Mouse (Mus musculus) heart, embryonic 12.5 days (tissue): Measurements from ENCODE around the gene Ankrd35. TPM values are rescaled to one million over a fixed set of nuclear protein-coding genes. Genes with fewer than 3 reads are reported as not detected.
A peak's percentile ranks its signal among the peaks of the same experiment; 100 is the strongest.
"Not testable (repeated sequence)": the region's sequence is repeated elsewhere in the genome, so short reads cannot be mapped to it uniquely, and the experiment has no call there.

Source experiments
- ATAC-seq: fragments of 200-750 bp; cut with Nextera tagmentation; 2 replicates; pipeline ENCODE4 v1.8.0; 2017; ENCODE audit warnings: moderate TSS enrichment, moderate library complexity; ENCODE audit not compliant: insufficient number of reproducible peaks, low FRiP score
- H3K27ac ChIP-seq: fragments of 300-500 bp; sonication (generic); 2 replicates; pipeline ENCODE4 v1.5.1; 2016; ENCODE audit warnings: mild to moderate bottlenecking, moderate library complexity; ENCODE audit not compliant: poor library complexity, severe bottlenecking
- H3K27me3 ChIP-seq: fragments of 300-500 bp; sonication (generic); replicated peaks from 2 replicates; pipeline ENCODE4 v1.6.1; 2016; ENCODE audit warnings: mild to moderate bottlenecking, moderate library complexity
- H3K36me3 ChIP-seq: fragments of 300-500 bp; sonication (generic); 2 replicates; pipeline ENCODE4 v1.6.1; 2016; ENCODE audit warnings: mild to moderate bottlenecking, moderate library complexity
- H3K4me1 ChIP-seq: fragments of 300-500 bp; sonication (generic); replicated peaks from 2 replicates; pipeline ENCODE4 v1.6.1; 2016; ENCODE audit warnings: mild to moderate bottlenecking
- H3K4me2 ChIP-seq: fragments of 300-500 bp; sonication (generic); 2 replicates; pipeline ENCODE4 v1.6.1; 2016; ENCODE audit warnings: mild to moderate bottlenecking, moderate library complexity
- H3K4me3 ChIP-seq: fragments of 300-500 bp; sonication (generic); 2 replicates; pipeline ENCODE4 v1.5.1; 2016; ENCODE audit warnings: mild to moderate bottlenecking
- H3K9ac ChIP-seq: fragments of 300-500 bp; sonication (generic); 2 replicates; pipeline ENCODE4 v1.6.1; 2016; ENCODE audit warnings: mild to moderate bottlenecking, moderate library complexity
- H3K9me3 ChIP-seq: fragments of 300-500 bp; sonication (generic); replicated peaks from 2 replicates; pipeline ENCODE4 v1.6.1; 2016; ENCODE audit warnings: mild to moderate bottlenecking, moderate library complexity
- WGBS: fragments of 180-500 bp; shearing (Covaris S2); methylation state at CpG from one replicate; pipeline ENCODE4 v1.1.7; 2016; 5-methylcytosine and 5-hydroxymethylcytosine counted together
- polyA plus RNA-seq: library from polyadenylated mRNA; unstranded; fragments of >200 nt; fragmentation: Nextera tagmentation; extraction: Ambion mirVana; gene quantifications from 2 replicates; pipeline ENCODE4 v1.2.1, GENCODE M21; 2016

Gene Ankrd35
- polyA plus RNA-seq, 1 experiment from 2014 or later, result 0.23 TPM

DNA sequence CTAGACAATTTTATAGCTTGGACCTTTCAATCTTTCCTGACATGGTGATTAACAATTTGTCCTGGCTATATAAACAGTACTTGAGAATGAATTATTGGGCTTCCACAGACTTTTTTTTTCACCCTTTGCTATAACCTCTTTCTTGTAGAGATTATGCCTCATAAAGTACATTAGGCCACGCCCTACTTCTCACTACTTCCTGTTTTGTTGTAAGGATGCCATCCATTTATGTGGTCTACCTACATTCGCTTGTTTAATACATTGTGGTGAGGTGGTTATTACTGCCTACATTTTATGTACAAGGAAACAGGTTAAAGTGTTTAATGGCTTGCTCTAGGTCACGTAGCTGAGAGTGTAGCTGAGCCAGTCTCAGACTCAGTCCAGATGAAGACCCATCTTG is 5.2 kb downstream of the Ankrd35 start:
- Histone ChIP-seq H3K36me3 (no peaks in the 10 kb centered on the region), H3K9ac (no peak overlapping the region), H3K4me2 (no peak overlapping the region), H3K4me3 (no peak overlapping the region), H3K9me3 (no peaks in the 10 kb centered on the region), H3K27me3 (peaks cover 20% of the 10 kb centered on the region), H3K27ac (no peak overlapping the region), H3K4me1 (peaks cover 6% of the 10 kb centered on the region)
- WGBS, result 85% methylated on average over 3 of the region's 3 CpGs
- no peak for ATAC-seq

DNA sequence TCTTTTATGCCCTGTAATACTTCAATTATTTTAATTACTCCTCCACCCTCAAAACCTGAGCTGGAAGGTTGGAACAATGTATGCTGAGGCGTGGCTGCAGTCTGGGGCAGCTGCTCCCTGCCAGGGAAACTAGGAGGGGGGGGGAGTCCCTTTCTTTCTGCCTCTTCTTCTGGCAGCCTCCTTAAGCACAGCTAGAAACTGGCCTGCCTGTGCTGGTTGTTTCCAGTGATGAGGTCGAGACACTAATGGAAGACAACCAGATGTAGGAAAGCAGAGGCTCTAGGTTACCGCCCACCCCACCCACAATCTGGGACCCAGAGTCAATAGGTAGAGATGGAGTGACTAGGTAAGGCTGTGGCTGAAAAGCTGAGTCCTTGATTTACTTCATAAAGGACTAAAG is 5.8 kb downstream of the Ankrd35 start:
- no peak for ATAC-seq
- no peak overlapping the region for H3K4me3 ChIP-seq
- no peak overlapping the region for H3K27ac ChIP-seq
- peaks cover 25% of the 10 kb centered on the region for H3K27me3 ChIP-seq
- H3K4me1 ChIP-seq, result peaks cover 1% of the 10 kb centered on the region
- H3K9me3 ChIP-seq, result no peaks in the 10 kb centered on the region
- no peak overlapping the region for H3K9ac ChIP-seq
- WGBS, result 62% methylated on average over 3 of the region's 3 CpGs
- no peak overlapping the region for H3K4me2 ChIP-seq
- H3K36me3 ChIP-seq, result no peaks in the 10 kb centered on the region

DNA sequence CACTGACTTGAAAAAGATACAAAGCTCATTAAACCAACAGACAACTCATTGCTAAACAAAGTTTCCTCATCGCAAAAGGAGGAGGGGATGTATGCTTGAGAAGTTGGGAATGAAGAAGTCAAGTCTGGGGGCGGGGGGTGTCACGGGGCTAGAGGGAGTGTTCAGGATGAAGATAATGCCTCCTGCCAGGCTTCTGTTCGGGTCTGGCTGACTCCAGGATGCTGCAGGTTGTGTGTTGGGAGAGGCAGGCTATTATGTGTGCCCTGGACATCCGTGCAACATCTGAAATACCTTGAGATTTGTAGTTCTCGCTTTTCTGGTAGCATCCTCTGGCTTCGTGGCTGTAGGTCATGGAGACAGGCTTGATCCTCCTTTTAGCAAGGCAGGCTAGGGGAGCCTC is 8.5 kb downstream of the Ankrd35 start:
- ATAC-seq, result no peak
- peaks cover 26% of the 10 kb centered on the region for H3K27me3 ChIP-seq
- H3K9ac ChIP-seq, result no peak overlapping the region
- H3K9me3 ChIP-seq, result no peaks in the 10 kb centered on the region
- no peak overlapping the region for H3K4me2 ChIP-seq
- no peaks in the 10 kb centered on the region for H3K36me3 ChIP-seq
- no peaks in the 10 kb centered on the region; the same call in 1 of the 2 replicates for H3K4me1 ChIP-seq
- no peak overlapping the region for H3K4me3 ChIP-seq
- 65% methylated on average over 7 of the region's 7 CpGs for WGBS
- no peak overlapping the region for H3K27ac ChIP-seq

DNA sequence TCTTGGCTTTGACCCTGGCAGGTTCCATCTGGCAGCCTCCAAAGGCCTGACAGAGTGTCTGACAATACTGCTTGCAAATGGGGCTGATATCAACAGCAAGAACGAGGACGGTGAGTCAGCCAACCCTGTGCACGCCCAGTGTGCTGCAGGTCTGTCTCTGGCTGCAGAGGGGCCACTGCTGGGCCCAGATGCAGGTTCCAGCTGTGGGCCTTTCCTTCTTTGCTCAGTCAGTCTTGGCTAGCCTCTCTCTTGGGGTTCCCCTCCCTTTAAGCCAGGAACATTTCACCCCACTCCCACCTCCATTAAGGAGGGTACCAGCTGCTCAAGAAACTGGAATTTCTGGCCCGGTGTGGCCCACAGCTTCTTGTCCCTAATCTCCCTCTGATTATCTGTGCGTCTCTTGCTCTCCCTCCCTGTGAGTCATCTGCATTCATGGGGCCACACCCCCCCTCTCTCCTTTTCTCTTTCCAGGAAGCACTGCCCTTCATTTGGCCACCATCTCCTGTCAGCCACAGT is 9.3 kb downstream of the Ankrd35 start:
- H3K4me2 ChIP-seq, result no peak overlapping the region
- peaks cover 3% of the 10 kb centered on the region for H3K4me1 ChIP-seq
- no peaks in the 10 kb centered on the region for H3K9me3 ChIP-seq
- H3K36me3 ChIP-seq, result no peaks in the 10 kb centered on the region
- no peak overlapping the region for H3K4me3 ChIP-seq
- ATAC-seq, result peak; percentile 18; the same call in 1 of the 2 replicates
- H3K27ac ChIP-seq, result no peak overlapping the region
- 9% methylated on average over 5 of the region's 5 CpGs for WGBS
- no peak overlapping the region for H3K9ac ChIP-seq
- H3K27me3 ChIP-seq, result peaks cover 33% of the 10 kb centered on the region

DNA sequence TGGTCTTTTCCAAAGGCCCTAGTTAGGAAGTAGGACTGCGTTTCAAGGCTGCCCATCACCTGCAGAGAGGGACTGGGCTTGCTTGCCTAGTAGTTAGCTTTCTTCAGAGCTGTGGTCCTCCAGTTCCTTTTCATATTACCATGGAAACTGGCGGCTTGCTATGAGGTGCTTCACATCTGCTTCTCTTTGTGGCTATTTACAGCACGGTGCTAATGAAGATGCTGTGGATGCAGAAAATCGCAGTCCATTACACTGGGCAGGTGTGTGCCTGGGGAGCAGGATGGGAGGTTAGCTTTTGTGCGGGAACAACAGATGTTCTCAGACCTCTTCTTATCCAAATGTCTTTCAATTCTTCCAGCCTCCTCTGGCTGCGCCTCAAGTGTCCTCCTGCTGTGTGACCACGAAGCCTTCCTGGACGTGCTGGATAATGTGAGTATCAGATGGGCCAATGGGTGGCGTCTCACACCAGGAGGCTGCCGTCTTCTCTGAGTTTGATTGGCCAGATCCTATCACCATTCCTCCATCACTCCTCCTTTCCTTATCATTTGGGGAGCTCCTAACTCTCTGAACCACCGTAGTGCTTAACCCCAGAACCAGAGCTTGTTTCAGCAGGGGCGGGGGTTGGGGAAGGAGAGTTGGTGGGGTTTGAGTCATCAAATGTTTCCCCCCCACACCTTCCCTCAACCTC is 10.5 kb downstream of the Ankrd35 start:
- Histone ChIP-seq H3K4me2 (no peak overlapping the region), H3K27me3 (peaks cover 45% of the 10 kb centered on the region), H3K4me3 (no peak overlapping the region), H3K27ac (no peak overlapping the region), H3K9me3 (no peaks in the 10 kb centered on the region), H3K36me3 (no peaks in the 10 kb centered on the region), H3K9ac (0 out of 2 replicates have a peak overlapping the region, but pooled peaks have one; percentile 13), H3K4me1 (peaks cover 15% of the 10 kb centered on the region)
- ATAC-seq, result no peak
- WGBS, result 25% methylated on average over 12 of the region's 12 CpGs

DNA sequence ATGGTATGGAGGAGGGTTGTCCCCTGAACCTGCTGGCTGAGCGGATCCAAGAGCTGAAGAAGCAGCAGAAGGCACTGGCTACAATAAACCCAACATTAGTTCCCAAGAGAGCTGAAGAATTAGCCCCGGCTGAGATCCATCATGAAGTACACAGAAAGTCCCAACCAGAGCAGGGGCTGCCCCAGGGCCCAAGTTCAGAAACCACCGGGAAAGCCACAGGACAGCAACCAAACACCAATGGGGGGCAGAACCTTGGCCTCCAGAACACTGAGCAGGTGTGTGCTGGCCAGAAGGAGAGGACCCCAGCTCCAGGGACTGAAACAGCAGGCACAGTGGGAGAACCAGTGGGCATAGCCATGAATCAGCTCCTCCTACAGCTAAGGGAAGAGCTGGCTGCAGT is 13.6 kb downstream of the Ankrd35 start:
- Histone ChIP-seq H3K4me3 (no peak overlapping the region), H3K27me3 (peaks cover 51% of the 10 kb centered on the region), H3K9me3 (no peaks in the 10 kb centered on the region), H3K9ac (no peak overlapping the region), H3K36me3 (no peaks in the 10 kb centered on the region), H3K4me2 (no peak overlapping the region), H3K4me1 (peaks cover 15% of the 10 kb centered on the region), H3K27ac (no peak overlapping the region)
- no peak for ATAC-seq
- 79% methylated on average over 3 of the region's 3 CpGs for WGBS

DNA sequence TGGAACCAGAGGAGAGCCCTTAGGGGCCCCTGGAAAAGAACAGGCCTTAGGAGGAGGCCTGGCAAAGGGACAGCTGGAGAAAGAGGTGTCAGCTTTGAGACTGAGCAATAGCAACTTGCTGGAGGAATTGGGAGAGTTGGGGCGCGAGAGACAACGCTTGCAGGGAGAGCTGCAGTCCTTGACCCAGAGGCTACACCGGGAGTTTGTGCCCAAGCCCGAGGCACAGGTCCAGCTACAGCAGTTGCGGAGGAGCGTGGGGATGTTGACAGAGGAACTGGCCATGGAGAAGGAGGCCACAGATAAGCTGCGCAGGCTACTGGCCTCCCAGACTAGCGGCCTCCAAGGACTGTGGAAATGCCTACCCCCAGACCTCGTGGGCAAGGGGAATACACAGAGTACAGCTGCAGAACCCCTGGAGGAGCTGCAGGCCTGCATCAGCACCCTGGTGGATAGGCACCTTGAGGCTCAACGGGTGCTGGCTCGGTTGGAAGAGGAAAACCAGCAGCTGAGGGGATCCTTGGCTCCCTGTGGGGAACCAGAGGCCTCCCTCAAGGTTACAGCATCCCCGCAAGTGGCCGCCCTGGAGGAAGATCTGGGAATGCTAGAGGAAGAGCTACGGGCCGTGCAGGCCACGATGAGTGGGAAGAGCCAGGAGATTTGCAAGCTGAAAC is 14.4 kb downstream of the Ankrd35 start:
- peak overlapping the region; percentile 38 for H3K4me3 ChIP-seq
- no peak overlapping the region for H3K27ac ChIP-seq
- peak overlapping the region; percentile 72 for H3K4me2 ChIP-seq
- no peaks in the 10 kb centered on the region for H3K36me3 ChIP-seq
- H3K9me3 ChIP-seq, result no peaks in the 10 kb centered on the region
- H3K4me1 ChIP-seq, result peaks cover 15% of the 10 kb centered on the region
- no peak for ATAC-seq
- WGBS, result 33% methylated on average over 17 of the region's 17 CpGs
- peak overlapping the region; percentile 54; the same call in 1 of the 2 replicates for H3K9ac ChIP-seq
- H3K27me3 ChIP-seq, result peaks cover 49% of the 10 kb centered on the region

DNA sequence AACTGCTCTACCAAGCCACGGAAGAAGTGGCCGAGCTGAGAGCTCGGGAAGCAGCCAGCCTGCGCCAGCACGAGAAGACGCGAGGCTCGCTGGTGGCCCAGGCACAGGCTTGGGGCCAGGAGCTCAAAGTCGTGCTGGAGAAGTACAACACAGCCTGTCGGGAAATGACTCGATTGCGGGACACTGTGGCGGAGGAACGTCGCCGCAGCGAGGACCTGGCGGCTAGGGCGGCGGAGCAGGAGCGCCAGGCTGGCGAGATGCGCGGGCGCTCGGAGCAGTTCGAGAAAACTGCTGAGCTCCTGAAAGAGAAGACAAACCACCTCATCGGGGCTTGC is 14.9 kb downstream of the Ankrd35 start:
- Histone ChIP-seq H3K9me3 (no peaks in the 10 kb centered on the region), H3K4me3 (peak overlapping the region; percentile 38), H3K27ac (no peak overlapping the region), H3K4me1 (peaks cover 15% of the 10 kb centered on the region), H3K27me3 (peaks cover 44% of the 10 kb centered on the region), H3K36me3 (no peaks in the 10 kb centered on the region), H3K4me2 (peak overlapping the region; percentile 72), H3K9ac (peak overlapping the region; percentile 54; the same call in 1 of the 2 replicates)
- 13% methylated on average over 28 of the region's 28 CpGs for WGBS
- no peak for ATAC-seq

DNA sequence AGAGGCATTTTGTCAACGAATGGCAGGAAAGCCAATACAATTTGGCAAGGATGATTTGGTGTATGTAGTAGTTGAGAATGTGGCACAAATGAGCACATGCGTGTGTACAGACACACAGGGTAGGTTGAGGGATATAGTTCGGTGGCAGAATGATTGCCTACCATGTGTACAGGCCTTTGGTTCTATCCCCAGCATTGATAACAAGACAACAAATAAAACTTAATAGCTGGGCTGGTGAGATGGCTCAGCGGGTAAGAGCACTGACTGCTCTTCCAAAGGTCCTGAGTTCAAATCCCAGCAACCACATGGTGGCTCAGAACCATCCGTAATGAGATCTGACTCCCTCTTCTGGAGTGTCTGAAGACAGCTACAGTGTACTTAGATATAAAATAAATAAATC is 16.1 kb downstream of the Ankrd35 start:
- H3K36me3 ChIP-seq, H3K9ac ChIP-seq, H3K9me3 ChIP-seq, ATAC-seq, H3K27ac ChIP-seq, H3K4me3 ChIP-seq, H3K4me2 ChIP-seq: not testable (repeated sequence)
- H3K27me3 ChIP-seq, result peaks cover 32% of the 10 kb centered on the region
- 88% methylated on average over 5 of the region's 5 CpGs for WGBS
- H3K4me1 ChIP-seq, result peaks cover 15% of the 10 kb centered on the region

DNA sequence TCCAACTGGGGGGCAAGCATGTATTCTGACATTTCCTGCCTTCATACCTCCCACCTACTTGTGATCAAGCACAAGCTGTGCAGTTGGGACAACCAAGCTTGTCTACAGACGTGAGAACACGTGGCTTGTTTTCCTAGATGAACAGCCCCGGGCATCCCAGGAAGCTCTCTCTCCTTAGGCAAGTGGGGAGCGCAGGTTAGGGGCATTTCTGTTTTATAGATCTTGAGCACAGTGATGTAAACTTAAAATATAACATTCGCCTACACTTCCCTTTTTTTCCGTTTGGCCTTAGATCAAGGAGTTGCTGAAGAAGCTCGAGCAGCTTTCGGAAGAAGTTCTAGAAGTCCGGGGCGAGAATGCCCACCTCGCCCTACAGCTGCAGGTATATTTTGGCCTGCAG is 18.9 kb downstream of the Ankrd35 start:
- H3K27ac ChIP-seq, result no peak overlapping the region
- H3K4me2 ChIP-seq, result no peak overlapping the region
- H3K27me3 ChIP-seq, result peaks cover 22% of the 10 kb centered on the region
- no peaks in the 10 kb centered on the region for H3K36me3 ChIP-seq
- H3K9ac ChIP-seq, result no peak overlapping the region
- H3K4me1 ChIP-seq, result peaks cover 18% of the 10 kb centered on the region
- no peaks in the 10 kb centered on the region for H3K9me3 ChIP-seq
- H3K4me3 ChIP-seq, result no peak overlapping the region
- ATAC-seq, result no peak
- WGBS, result 71% methylated on average over 11 of the region's 11 CpGs

DNA sequence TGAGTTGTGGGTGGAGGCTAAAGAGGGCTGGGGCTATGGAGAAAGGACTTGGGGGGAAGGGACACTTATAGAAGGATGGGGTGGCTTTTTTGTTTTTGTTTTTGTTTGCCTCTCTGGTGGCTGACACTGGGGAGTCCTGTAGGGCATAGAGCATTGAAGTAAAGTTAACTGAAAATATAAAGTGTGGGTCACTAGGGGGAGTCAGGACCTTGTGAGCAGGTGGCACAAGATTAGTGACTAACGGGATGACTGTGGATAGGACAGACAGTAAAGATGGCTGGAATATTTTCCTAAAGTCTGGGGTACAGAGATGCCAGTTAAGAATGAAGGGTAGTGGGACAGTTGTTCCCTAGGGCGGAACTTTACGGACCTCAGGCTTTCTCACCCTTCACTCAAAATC is 20.4 kb downstream of the Ankrd35 start:
- Histone ChIP-seq H3K4me2 (no peak overlapping the region), H3K4me3 (no peak overlapping the region), H3K9me3 (no peaks in the 10 kb centered on the region), H3K9ac (no peak overlapping the region), H3K4me1 (peaks cover 10% of the 10 kb centered on the region), H3K36me3 (no peaks in the 10 kb centered on the region), H3K27me3 (peaks cover 8% of the 10 kb centered on the region; the same call in 1 of the 2 replicates), H3K27ac (no peak overlapping the region)
- ATAC-seq, result no peak
- WGBS, result 47% methylated on average over 3 of the region's 3 CpGs
